Mouse (Mus musculus) stomach, embryonic 15.5 days (tissue): ENCODE data around the gene Trim38. TPM values are rescaled to one million over a fixed set of nuclear protein-coding genes. Genes with fewer than 3 reads are reported as not detected.

ENCODE experiments used
- ATAC-seq: fragments of 200-750 bp; cut with Nextera tagmentation; 2 replicates; pipeline ENCODE4 v1.8.0; 2017; ENCODE audit warnings: low read depth, moderate number of reproducible peaks, moderate TSS enrichment; ENCODE audit not compliant: insufficient read depth, low FRiP score
- H3K27ac ChIP-seq: fragments of 300-500 bp; sonication (generic); 2 replicates; pipeline ENCODE4 v1.5.1; 2015; ENCODE audit warnings: mild to moderate bottlenecking, inconsistent platforms
- H3K27me3 ChIP-seq: fragments of 300-500 bp; sonication (generic); replicated peaks from 2 replicates; pipeline ENCODE4 v1.6.1; 2015; ENCODE audit warnings: inconsistent platforms
- H3K36me3 ChIP-seq: fragments of 300-500 bp; sonication (generic); 2 replicates; pipeline ENCODE4 v1.6.1; 2015; ENCODE audit warnings: inconsistent platforms
- H3K4me1 ChIP-seq: fragments of 300-500 bp; sonication (generic); 2 replicates; pipeline ENCODE4 v1.6.1; 2015; ENCODE audit warnings: inconsistent platforms
- H3K4me2 ChIP-seq: fragments of 300-500 bp; sonication (generic); 2 replicates; pipeline ENCODE4 v1.6.1; 2015; ENCODE audit warnings: mild to moderate bottlenecking, inconsistent platforms
- H3K4me3 ChIP-seq: fragments of 300-500 bp; sonication (generic); replicated peaks from 2 replicates; pipeline ENCODE4 v1.5.1; 2015; ENCODE audit warnings: inconsistent platforms
- H3K9ac ChIP-seq: fragments of 300-500 bp; sonication (generic); 2 replicates; pipeline ENCODE4 v1.6.1; 2015; ENCODE audit warnings: inconsistent platforms
- H3K9me3 ChIP-seq: fragments of 300-500 bp; sonication (generic); 2 replicates; pipeline ENCODE4 v1.6.1; 2016; ENCODE audit warnings: inconsistent platforms
- WGBS: fragments of 180-500 bp; shearing (Covaris S2); methylation state at CpG from one replicate; pipeline ENCODE4 v1.1.7; 2015; 5-methylcytosine and 5-hydroxymethylcytosine counted together
- polyA plus RNA-seq: library from polyadenylated mRNA; unstranded; fragments of >200 nt; fragmentation: Nextera tagmentation; extraction: Ambion mirVana; gene quantifications from 2 replicates; pipeline ENCODE4 v1.2.1, GENCODE M21; 2015

Trim38 gene
- polyA plus RNA-seq, 1 experiment from 2014 or later = 0.06 TPM

- H3K9ac ChIP-seq = no peak overlapping the region
- peaks cover 9% of the 10 kb centered on the region for H3K4me1 ChIP-seq
- no peak overlapping the region for H3K27ac ChIP-seq
- H3K9me3 ChIP-seq = no peaks in the 10 kb centered on the region
- no peaks in the 10 kb centered on the region for H3K27me3 ChIP-seq
- H3K4me3 ChIP-seq = no peak overlapping the region
- H3K36me3 ChIP-seq = no peaks in the 10 kb centered on the region
- H3K4me2 ChIP-seq = no peak overlapping the region
- no peak for ATAC-seq
Observed at GRCm38 (mm10) chr13:23766772-23767171, 2.9 kb upstream of the Trim38 start.

GRCm38 (mm10) chr13:23768834-23769397 is 797 bp upstream of the Trim38 start:
- Histone ChIP-seq H3K27ac (no peak overlapping the region), H3K9me3 (no peaks in the 10 kb centered on the region), H3K4me3 (no peak overlapping the region), H3K36me3 (no peaks in the 10 kb centered on the region), H3K27me3 (no peaks in the 10 kb centered on the region), H3K4me1 (peaks cover 12% of the 10 kb centered on the region), H3K4me2 (no peak overlapping the region), H3K9ac (no peak overlapping the region)
- no peak for ATAC-seq
- 54% methylated on average over 5 of the region's 5 CpGs for WGBS

GRCm38 (mm10) chr13:23772561-23773313 is 3.0 kb downstream of the Trim38 start:
- WGBS = 19% methylated on average over 21 of the region's 21 CpGs
- Histone ChIP-seq H3K9me3 (no peaks in the 10 kb centered on the region), H3K27me3 (no peaks in the 10 kb centered on the region), H3K4me2 (peak overlapping the region; percentile 44), H3K9ac (no peak overlapping the region), H3K27ac (no peak overlapping the region), H3K36me3 (no peaks in the 10 kb centered on the region), H3K4me1 (0 out of 2 replicates have a peak, but pooled peaks cover 6% of the 10 kb centered on the region), H3K4me3 (no peak overlapping the region)
- ATAC-seq = peak; percentile 92

- Histone ChIP-seq H3K27me3 (no peaks in the 10 kb centered on the region), H3K9ac (no peak overlapping the region), H3K4me2 (no peak overlapping the region), H3K4me1 (no peaks in the 10 kb centered on the region), H3K4me3 (no peak overlapping the region), H3K9me3 (no peaks in the 10 kb centered on the region), H3K27ac (no peak overlapping the region), H3K36me3 (no peaks in the 10 kb centered on the region)
- 89% methylated on average over 7 of the region's 7 CpGs for WGBS
- ATAC-seq = no peak
Observed at GRCm38 (mm10) chr13:23778339-23778738, 8.6 kb downstream of the Trim38 start.

- WGBS = 77% methylated on average over 4 of the region's 4 CpGs
Observed at GRCm38 (mm10) chr13:23779025-23779424, 9.3 kb downstream of the Trim38 start.

GRCm38 (mm10) chr13:23792520-23792919 is 22.8 kb downstream of the Trim38 start:
- 43% methylated on average over 2 of the region's 2 CpGs for WGBS
- no peak overlapping the region for H3K4me2 ChIP-seq
- no peak overlapping the region for H3K4me3 ChIP-seq
- H3K9ac ChIP-seq = no peak overlapping the region
- H3K4me1 ChIP-seq = no peaks in the 10 kb centered on the region
- no peaks in the 10 kb centered on the region for H3K27me3 ChIP-seq
- H3K27ac ChIP-seq = no peak overlapping the region
- no peaks in the 10 kb centered on the region for H3K9me3 ChIP-seq
- no peak for ATAC-seq
- H3K36me3 ChIP-seq = no peaks in the 10 kb centered on the region

More at GRCm38 (mm10) chr13:23779025-23779424, 9.3 kb downstream of the Trim38 start:
- Histone ChIP-seq H3K4me1 (no peaks in the 10 kb centered on the region), H3K9ac (no peak overlapping the region), H3K36me3 (no peaks in the 10 kb centered on the region), H3K27me3 (no peaks in the 10 kb centered on the region), H3K4me2 (no peak overlapping the region), H3K9me3 (no peaks in the 10 kb centered on the region), H3K4me3 (no peak overlapping the region), H3K27ac (no peak overlapping the region)
- ATAC-seq = no peak

- 71% methylated on average over 5 of the region's 5 CpGs for WGBS
- H3K9me3 ChIP-seq = no peaks in the 10 kb centered on the region
- no peak overlapping the region for H3K4me3 ChIP-seq
- no peak overlapping the region for H3K9ac ChIP-seq
- H3K27ac ChIP-seq = no peak overlapping the region
- H3K4me2 ChIP-seq = no peak overlapping the region
- H3K4me1 ChIP-seq = no peaks in the 10 kb centered on the region
- H3K36me3 ChIP-seq = no peaks in the 10 kb centered on the region
- ATAC-seq = no peak
- no peaks in the 10 kb centered on the region for H3K27me3 ChIP-seq
Observed at GRCm38 (mm10) chr13:23799405-23799804, 29.7 kb downstream of the Trim38 start.

- no peak overlapping the region for H3K9ac ChIP-seq
- H3K4me2 ChIP-seq = no peak overlapping the region
- no peaks in the 10 kb centered on the region for H3K36me3 ChIP-seq
- no peaks in the 10 kb centered on the region for H3K4me1 ChIP-seq
- H3K27me3 ChIP-seq = no peaks in the 10 kb centered on the region
- no peak for ATAC-seq
- no peak overlapping the region for H3K27ac ChIP-seq
- H3K4me3 ChIP-seq = no peak overlapping the region
- WGBS = 60% methylated on average over 2 of the region's 2 CpGs
- H3K9me3 ChIP-seq = no peaks in the 10 kb centered on the region
Observed at GRCm38 (mm10) chr13:23804532-23804931, 34.8 kb downstream of the Trim38 start.

- no peak within 1 kb of the TSS for H3K4me3 ChIP-seq
- H3K9me3 ChIP-seq = no peaks in the 10 kb centered on the region
- no peak within 1 kb of the TSS for H3K27ac ChIP-seq
- no peaks in the 10 kb centered on the region for H3K4me1 ChIP-seq
- no peak for ATAC-seq
- no peak within 1 kb of the TSS for H3K4me2 ChIP-seq
- no peaks in the 10 kb centered on the region for H3K36me3 ChIP-seq
- no peaks in the 10 kb centered on the region for H3K27me3 ChIP-seq
- 65% methylated on average over 15 of the region's 15 CpGs for WGBS
- H3K9ac ChIP-seq = no peak within 1 kb of the TSS
Observed at GRCm38 (mm10) chr13:23806422-23807052, 36.8 kb downstream of the Trim38 start, which contains the start of gene Slc17a2. Gene Slc17a2 (plus strand): TSS chr13:23806993.

- no peaks in the 10 kb centered on the region for H3K27me3 ChIP-seq
- WGBS = 64% methylated on average over 2 of the region's 2 CpGs
- H3K27ac ChIP-seq = no peak overlapping the region
- ATAC-seq = no peak
- no peaks in the 10 kb centered on the region for H3K9me3 ChIP-seq
- H3K4me1 ChIP-seq = no peaks in the 10 kb centered on the region
- H3K9ac ChIP-seq = no peak overlapping the region
- no peak overlapping the region for H3K4me3 ChIP-seq
- H3K4me2 ChIP-seq = no peak overlapping the region
- H3K36me3 ChIP-seq = no peaks in the 10 kb centered on the region
Observed at GRCm38 (mm10) chr13:23816148-23816547, 46.4 kb downstream of the Trim38 start.

GRCm38 (mm10) chr13:23820179-23820940 is 50.6 kb downstream of the Trim38 start:
- WGBS = 58% methylated on average over 4 of the region's 4 CpGs
- Histone ChIP-seq H3K4me1 (no peaks in the 10 kb centered on the region), H3K36me3 (no peaks in the 10 kb centered on the region), H3K9ac (no peak overlapping the region), H3K9me3 (no peaks in the 10 kb centered on the region), H3K4me2 (no peak overlapping the region), H3K4me3 (no peak overlapping the region), H3K27me3 (no peaks in the 10 kb centered on the region), H3K27ac (no peak overlapping the region)
- ATAC-seq = no peak

- 73% methylated on average over 3 of the region's 3 CpGs for WGBS
Observed at GRCm38 (mm10) chr13:23822213-23822612, 52.5 kb downstream of the Trim38 start.

More at GRCm38 (mm10) chr13:23822213-23822612, 52.5 kb downstream of the Trim38 start:
- Histone ChIP-seq H3K9me3 (no peaks in the 10 kb centered on the region), H3K9ac (no peak overlapping the region), H3K36me3 (no peaks in the 10 kb centered on the region), H3K27ac (no peak overlapping the region), H3K4me3 (no peak overlapping the region), H3K4me1 (no peaks in the 10 kb centered on the region), H3K4me2 (no peak overlapping the region), H3K27me3 (no peaks in the 10 kb centered on the region)
- ATAC-seq = no peak
